Mouse (Mus musculus): Measurements from ENCODE around the gene Cmtm7. TPM values are rescaled to one million over a fixed set of nuclear protein-coding genes. Genes with fewer than 3 reads are reported as not detected.

Cmtm7 gene
- polyA plus RNA-seq, 1 experiment from 2014 or later = 111 TPM

GRCm38 (mm10) chr9:114815315-114815714 is 33.7 kb upstream of the Cmtm7 start:
- Histone ChIP-seq H3K9ac (replicated peaks; ENCODE audit: low read length) (no peak overlapping the region), H3K4me1 (ENCODE audit: insufficient read depth, low read length) (no peaks in the 10 kb centered on the region), H3K27me3 (ENCODE audit: insufficient read depth, low read length) (no peaks in the 10 kb centered on the region), H3K4me3 (ENCODE audit: low read length) (no peak overlapping the region), H3K36me3 (ENCODE audit: insufficient read depth, low read length) (no peaks in the 10 kb centered on the region), H3K4me2 (replicated peaks; ENCODE audit: low read depth, low read length) (no peak overlapping the region), H3K27ac (ENCODE audit: low read length) (no peak overlapping the region), H3K9me3 (ENCODE audit: low read length) (no peaks in the 10 kb centered on the region)
- 64% methylated on average over 4 of the region's 4 CpGs for WGBS
- ATAC-seq (ENCODE audit: low FRiP score, low TSS enrichment) = no peak

DNA sequence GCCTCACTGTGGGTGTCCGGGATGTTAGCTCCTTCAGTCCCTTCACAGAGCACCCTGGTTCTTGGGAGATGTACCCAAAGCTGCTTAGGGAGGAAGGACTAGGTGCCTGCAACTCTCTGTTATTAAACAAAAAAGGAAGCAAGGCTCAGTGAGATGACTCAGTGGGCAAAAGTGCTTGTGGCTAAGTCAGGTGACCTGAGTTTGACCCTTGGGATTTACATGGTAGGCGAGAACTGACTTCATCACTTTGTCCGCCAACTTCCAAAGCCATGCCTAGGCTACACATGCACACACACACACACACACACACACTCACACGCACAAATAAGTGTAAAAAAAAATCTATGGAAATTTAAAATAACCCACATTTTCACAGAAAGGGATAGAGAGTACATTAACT is 30.3 kb upstream of the Cmtm7 start:
- WGBS = 85% methylated on average over 4 of the region's 4 CpGs
- no peak overlapping the region for H3K4me2 ChIP-seq (replicated peaks; ENCODE audit: low read depth, low read length)
- no peak for ATAC-seq (ENCODE audit: low FRiP score, low TSS enrichment)

GRCm38 (mm10) chr9:114810837-114811236 is 29.2 kb upstream of the Cmtm7 start:
- Histone ChIP-seq H3K9ac (replicated peaks; ENCODE audit: low read length) (no peak overlapping the region), H3K4me3 (ENCODE audit: low read length) (no peak overlapping the region), H3K4me1 (ENCODE audit: insufficient read depth, low read length) (no peaks in the 10 kb centered on the region), H3K27ac (ENCODE audit: low read length) (no peak overlapping the region), H3K9me3 (ENCODE audit: low read length) (peaks cover 6% of the 10 kb centered on the region; the same call in 1 of the 2 replicates), H3K4me2 (replicated peaks; ENCODE audit: low read depth, low read length) (no peak overlapping the region), H3K36me3 (ENCODE audit: insufficient read depth, low read length) (no peaks in the 10 kb centered on the region), H3K27me3 (ENCODE audit: insufficient read depth, low read length) (no peaks in the 10 kb centered on the region)
- 87% methylated on average over 11 of the region's 11 CpGs for WGBS
- no peak for ATAC-seq (ENCODE audit: low FRiP score, low TSS enrichment)

More for the DNA sequence above, 30.3 kb upstream of the Cmtm7 start:
- Histone ChIP-seq H3K9ac (replicated peaks; ENCODE audit: low read length) (no peak overlapping the region), H3K36me3 (ENCODE audit: insufficient read depth, low read length) (no peaks in the 10 kb centered on the region), H3K27ac (ENCODE audit: low read length) (no peak overlapping the region), H3K4me1 (ENCODE audit: insufficient read depth, low read length) (no peaks in the 10 kb centered on the region), H3K9me3 (ENCODE audit: low read length) (peaks cover 6% of the 10 kb centered on the region; the same call in 1 of the 2 replicates), H3K27me3 (ENCODE audit: insufficient read depth, low read length) (no peaks in the 10 kb centered on the region), H3K4me3 (ENCODE audit: low read length) (no peak overlapping the region)

DNA sequence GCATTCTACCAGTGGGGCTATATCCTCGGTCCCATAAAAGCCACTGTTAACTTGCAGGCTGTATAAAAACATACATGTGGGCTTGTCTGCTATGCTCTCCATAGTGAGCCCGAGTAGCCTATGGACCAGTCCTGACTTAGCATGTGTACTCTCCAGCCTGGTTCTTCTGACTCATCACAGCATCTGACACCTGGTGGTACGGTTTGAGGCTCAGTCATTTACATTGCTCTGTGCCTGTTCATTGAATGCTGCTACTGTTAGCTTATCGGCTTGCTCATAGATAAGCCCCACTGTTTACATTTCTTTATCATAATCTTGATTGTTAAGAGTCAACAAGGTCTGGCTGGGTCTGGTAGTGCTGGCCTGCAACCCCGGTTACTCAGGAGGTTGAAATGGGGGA is 27.0 kb upstream of the Cmtm7 start:
- H3K4me1 ChIP-seq (ENCODE audit: insufficient read depth, low read length) = 0 out of 2 replicates have a peak, but pooled peaks cover 5% of the 10 kb centered on the region
- no peak for ATAC-seq (ENCODE audit: low FRiP score, low TSS enrichment)
- H3K4me2 ChIP-seq (replicated peaks; ENCODE audit: low read depth, low read length) = no peak overlapping the region
- no peak overlapping the region for H3K4me3 ChIP-seq (ENCODE audit: low read length)
- H3K36me3 ChIP-seq (ENCODE audit: insufficient read depth, low read length) = no peaks in the 10 kb centered on the region
- H3K27me3 ChIP-seq (ENCODE audit: insufficient read depth, low read length) = no peaks in the 10 kb centered on the region
- H3K9me3 ChIP-seq (ENCODE audit: low read length) = peaks cover 6% of the 10 kb centered on the region; the same call in 1 of the 2 replicates
- no peak overlapping the region for H3K9ac ChIP-seq (replicated peaks; ENCODE audit: low read length)
- 79% methylated on average over 5 of the region's 5 CpGs for WGBS
- H3K27ac ChIP-seq (ENCODE audit: low read length) = no peak overlapping the region

DNA sequence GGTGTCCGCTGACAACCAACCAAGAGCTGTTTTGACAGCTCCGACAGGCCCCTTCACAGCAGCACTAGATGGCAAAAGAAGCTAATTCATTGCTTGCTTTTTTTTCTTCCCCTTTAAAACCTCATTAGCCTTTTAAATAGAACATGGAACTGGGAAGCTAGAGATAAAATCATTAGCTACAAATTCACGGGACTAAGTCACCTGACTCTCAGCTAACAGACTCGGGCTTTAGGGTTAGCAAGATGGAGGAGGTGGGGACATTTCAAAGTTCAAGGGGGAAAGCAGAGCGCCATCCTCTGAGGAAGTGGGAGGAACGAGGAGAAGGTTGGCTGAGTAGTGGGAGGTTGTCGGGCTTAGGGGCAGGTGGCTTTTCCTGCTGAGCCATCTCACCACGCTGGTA is 25.6 kb upstream of the Cmtm7 start:
- ATAC-seq (ENCODE audit: low FRiP score, low TSS enrichment) = no peak
- Histone ChIP-seq H3K4me3 (ENCODE audit: low read length) (no peak overlapping the region), H3K27ac (ENCODE audit: low read length) (no peak overlapping the region), H3K4me2 (replicated peaks; ENCODE audit: low read depth, low read length) (no peak overlapping the region), H3K36me3 (ENCODE audit: insufficient read depth, low read length) (no peaks in the 10 kb centered on the region), H3K4me1 (ENCODE audit: insufficient read depth, low read length) (0 out of 2 replicates have a peak, but pooled peaks cover 5% of the 10 kb centered on the region), H3K9me3 (ENCODE audit: low read length) (peaks cover 6% of the 10 kb centered on the region; the same call in 1 of the 2 replicates), H3K27me3 (ENCODE audit: insufficient read depth, low read length) (no peaks in the 10 kb centered on the region), H3K9ac (replicated peaks; ENCODE audit: low read length) (no peak overlapping the region)
- WGBS = 51% methylated on average over 8 of the region's 8 CpGs

- 56% methylated on average over 19 of the region's 19 CpGs for WGBS
- Histone ChIP-seq H3K9me3 (ENCODE audit: low read length) (peaks cover 5% of the 10 kb centered on the region; the same call in 1 of the 2 replicates), H3K4me3 (ENCODE audit: low read length) (no peak overlapping the region), H3K9ac (replicated peaks; ENCODE audit: low read length) (no peak overlapping the region), H3K4me2 (replicated peaks; ENCODE audit: low read depth, low read length) (no peak overlapping the region), H3K27ac (ENCODE audit: low read length) (0 out of 2 replicates have a peak overlapping the region, but pooled peaks have one; percentile 1), H3K4me1 (ENCODE audit: insufficient read depth, low read length) (0 out of 2 replicates have a peak, but pooled peaks cover 5% of the 10 kb centered on the region), H3K27me3 (ENCODE audit: insufficient read depth, low read length) (no peaks in the 10 kb centered on the region), H3K36me3 (ENCODE audit: insufficient read depth, low read length) (no peaks in the 10 kb centered on the region)
- ATAC-seq (ENCODE audit: low FRiP score, low TSS enrichment) = peak; percentile 46; the same call in 1 of the 2 replicates
Observed at GRCm38 (mm10) chr9:114805151-114805671, 23.6 kb upstream of the Cmtm7 start.

DNA sequence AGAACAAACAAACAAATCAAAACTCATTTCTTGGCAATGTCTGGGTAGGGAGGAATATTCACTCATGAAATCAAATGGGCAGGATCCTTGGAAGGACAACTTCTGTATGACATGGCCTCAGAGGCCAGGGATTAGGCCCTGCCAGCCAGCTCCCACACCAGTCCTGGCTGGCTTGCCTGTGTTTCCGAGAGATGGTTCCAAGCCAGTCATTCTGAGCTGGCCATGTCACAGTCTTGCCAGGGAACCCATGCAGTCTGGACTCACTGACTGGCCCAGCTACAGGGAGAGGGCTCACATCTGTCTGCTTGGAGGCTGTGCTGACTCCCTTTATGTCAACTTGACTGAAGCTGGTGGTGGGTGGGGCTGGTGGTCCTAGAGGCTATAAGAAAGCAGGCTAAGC is 20.5 kb upstream of the Cmtm7 start:
- H3K27ac ChIP-seq (ENCODE audit: low read length) = no peak overlapping the region
- ATAC-seq (ENCODE audit: low FRiP score, low TSS enrichment) = no peak
- no peak overlapping the region for H3K9ac ChIP-seq (replicated peaks; ENCODE audit: low read length)
- 75% methylated on average over 1 of the region's 1 CpGs for WGBS
- no peaks in the 10 kb centered on the region for H3K36me3 ChIP-seq (ENCODE audit: insufficient read depth, low read length)
- no peak overlapping the region for H3K4me3 ChIP-seq (ENCODE audit: low read length)
- H3K4me2 ChIP-seq (replicated peaks; ENCODE audit: low read depth, low read length) = no peak overlapping the region
- H3K27me3 ChIP-seq (ENCODE audit: insufficient read depth, low read length) = no peaks in the 10 kb centered on the region
- peaks cover 5% of the 10 kb centered on the region; the same call in 1 of the 2 replicates for H3K4me1 ChIP-seq (ENCODE audit: insufficient read depth, low read length)
- H3K9me3 ChIP-seq (ENCODE audit: low read length) = no peaks in the 10 kb centered on the region

GRCm38 (mm10) chr9:114801301-114801700 is 19.6 kb upstream of the Cmtm7 start:
- 53% methylated on average over 15 of the region's 15 CpGs for WGBS
- H3K4me2 ChIP-seq (replicated peaks; ENCODE audit: low read depth, low read length) = no peak overlapping the region
- ATAC-seq (ENCODE audit: low FRiP score, low TSS enrichment) = no peak

GRCm38 (mm10) chr9:114799498-114800107 is 17.9 kb upstream of the Cmtm7 start:
- H3K9ac ChIP-seq (replicated peaks; ENCODE audit: low read length) = no peak overlapping the region
- no peak overlapping the region for H3K27ac ChIP-seq (ENCODE audit: low read length)
- ATAC-seq (ENCODE audit: low FRiP score, low TSS enrichment) = no peak
- H3K27me3 ChIP-seq (ENCODE audit: insufficient read depth, low read length) = no peaks in the 10 kb centered on the region
- no peak overlapping the region for H3K4me2 ChIP-seq (replicated peaks; ENCODE audit: low read depth, low read length)
- H3K4me3 ChIP-seq (ENCODE audit: low read length) = no peak overlapping the region
- 48% methylated on average over 10 of the region's 10 CpGs for WGBS
- H3K9me3 ChIP-seq (ENCODE audit: low read length) = no peaks in the 10 kb centered on the region
- H3K36me3 ChIP-seq (ENCODE audit: insufficient read depth, low read length) = no peaks in the 10 kb centered on the region
- no peaks in the 10 kb centered on the region; the same call in 1 of the 2 replicates for H3K4me1 ChIP-seq (ENCODE audit: insufficient read depth, low read length)

More at GRCm38 (mm10) chr9:114801301-114801700, 19.6 kb upstream of the Cmtm7 start:
- Histone ChIP-seq H3K36me3 (ENCODE audit: insufficient read depth, low read length) (no peaks in the 10 kb centered on the region), H3K9ac (replicated peaks; ENCODE audit: low read length) (no peak overlapping the region), H3K27me3 (ENCODE audit: insufficient read depth, low read length) (no peaks in the 10 kb centered on the region), H3K4me1 (ENCODE audit: insufficient read depth, low read length) (peaks cover 5% of the 10 kb centered on the region; the same call in 1 of the 2 replicates), H3K27ac (ENCODE audit: low read length) (no peak overlapping the region), H3K9me3 (ENCODE audit: low read length) (no peaks in the 10 kb centered on the region), H3K4me3 (ENCODE audit: low read length) (no peak overlapping the region)

- 41% methylated on average over 6 of the region's 6 CpGs for whole genome bisulfite sequencing
- Histone ChIP-seq H3K36me3 (ENCODE audit: insufficient read depth, low read length) (no peaks in the 10 kb centered on the region), H3K4me2 (replicated peaks; ENCODE audit: low read depth, low read length) (no peak overlapping the region), H3K9me3 (ENCODE audit: low read length) (no peaks in the 10 kb centered on the region), H3K4me1 (ENCODE audit: insufficient read depth, low read length) (no peaks in the 10 kb centered on the region; the same call in 1 of the 2 replicates), H3K27ac (ENCODE audit: low read length) (no peak overlapping the region), H3K9ac (replicated peaks; ENCODE audit: low read length) (no peak overlapping the region), H3K27me3 (ENCODE audit: insufficient read depth, low read length) (no peaks in the 10 kb centered on the region), H3K4me3 (ENCODE audit: low read length) (no peak overlapping the region)
- ATAC-seq (ENCODE audit: low FRiP score, low TSS enrichment) = no peak
Observed at GRCm38 (mm10) chr9:114798845-114799244, 17.2 kb upstream of the Cmtm7 start.

All from kidney, embryonic 16.5 days (tissue).